Mouse (Mus musculus) bone marrow macrophage, adult 2 months (primary cell): ENCODE results near the gene Gtf2i.

Source experiments
- CTCF ChIP-seq: IDR thresholded peaks from 2 replicates; pipeline ENCODE4 v1.5.1; 2012; ENCODE audit warnings: low read depth, mild to moderate bottlenecking, low read length, moderate library complexity
- POLR2A ChIP-seq: IDR thresholded peaks from 2 replicates; pipeline ENCODE4 v1.6.1; 2012; ENCODE audit warnings: mild to moderate bottlenecking, low read depth, low read length, borderline replicate concordance

- no peak for TF ChIP-seq POLR2A
- no peak for TF ChIP-seq CTCF
Measured at GRCm38 (mm10) chr5:134221708-134222150, 92.8 kb downstream of the Gtf2i start.
